Mouse (Mus musculus) heart, postnatal 14 days (tissue): ENCODE data around the gene Megf8. TPM values are rescaled to one million over a fixed set of nuclear protein-coding genes. Genes with fewer than 3 reads are reported as not detected.

Source experiments
- DNase-seq, 2 experiments: peaks; one replicate each; pipeline ENCODE4 v3.0.0; 2021 to 2022
- intact Hi-C: fragments of 180-260 bp; cut with DNase I; formaldehyde crosslinking; loops from one replicate; pipeline ENCODE4 v1.15.1; 2025
- total RNA-seq, 2 experiments: library from RNA; stranded (reverse); gene quantifications; 2 replicates each; pipeline ENCODE4 v1.2.3; 2021

The Megf8 gene
- total RNA-seq, 2 experiments from 2014 or later, result 26.7 to 29.6 TPM

GRCm38 (mm10) chr7:25278341-25279075 lies 38.5 kb upstream of the Megf8 start:
- peak; percentile 78 to 79 for DNase-seq
- intact Hi-C loops, result loop anchor here (1.0 kb wide), 1 partner anchor 29 kb away; no protein-coding TSS in a partner anchor

- peak; percentile 90 to 93 for DNase-seq
- intact Hi-C loops, result no loop called here
Observed at GRCm38 (mm10) chr7:25279076-25279860, 37.7 kb upstream of the Megf8 start.

GRCm38 (mm10) chr7:25279861-25280791 lies 36.8 kb upstream of the Megf8 start:
- peak; percentile 75 to 83 for DNase-seq
- intact Hi-C loops, result loop anchor here (5.0 kb wide), 1 partner anchor 107 kb away; no protein-coding TSS in a partner anchor

- intact Hi-C loops, result loop anchor here (5.0 kb wide), 1 partner anchor 106 kb away; no protein-coding TSS in a partner anchor
- peak in 1 of 2 experiments; percentile 9 for DNase-seq
Observed at GRCm38 (mm10) chr7:25281166-25281733, 35.7 kb upstream of the Megf8 start.

- intact Hi-C loops, result loop anchor here (2.0 to 5.0 kb wide), 2 partner anchors 35 to 105 kb away; partner anchors contain the start of gene Megf8
Observed at GRCm38 (mm10) chr7:25281734-25282601, 35.0 kb upstream of the Megf8 start.

GRCm38 (mm10) chr7:25282731-25283211 lies 34.2 kb upstream of the Megf8 start:
- peak in 1 of 2 experiments; percentile 60 for DNase-seq
- intact Hi-C loops, result loop anchor here (2.0 to 5.0 kb wide), 2 partner anchors 34 to 105 kb away; partner anchors contain the start of gene Megf8

More at GRCm38 (mm10) chr7:25281734-25282601, 35.0 kb upstream of the Megf8 start:
- DNase-seq, result peak; percentile 99

- intact Hi-C loops, result loop anchor here (2.0 to 5.0 kb wide), 2 partner anchors 33 to 104 kb away; partner anchors contain the start of gene Megf8
- no peak for DNase-seq
Observed at GRCm38 (mm10) chr7:25283637-25284036, 33.3 kb upstream of the Megf8 start.

GRCm38 (mm10) chr7:25284171-25284570 lies 32.8 kb upstream of the Megf8 start:
- no peak for DNase-seq

GRCm38 (mm10) chr7:25284766-25285165 lies 32.2 kb upstream of the Megf8 start:
- no peak for DNase-seq
- intact Hi-C loops, result loop anchor here (5.0 kb wide), 1 partner anchor 103 kb away; no protein-coding TSS in a partner anchor

More at GRCm38 (mm10) chr7:25284171-25284570, 32.8 kb upstream of the Megf8 start:
- intact Hi-C loops, result loop anchor here (5.0 kb wide), 1 partner anchor 103 kb away; no protein-coding TSS in a partner anchor

GRCm38 (mm10) chr7:25285511-25286238 lies 31.3 kb upstream of the Megf8 start:
- intact Hi-C loops, result no loop called here

GRCm38 (mm10) chr7:25286989-25287388 lies 30.0 kb upstream of the Megf8 start:
- intact Hi-C loops, result no loop called here
- DNase-seq, result no peak

More at GRCm38 (mm10) chr7:25285511-25286238, 31.3 kb upstream of the Megf8 start:
- DNase-seq, result no peak

GRCm38 (mm10) chr7:25288011-25288410 lies 29.0 kb upstream of the Megf8 start:
- intact Hi-C loops, result no loop called here
- no peak for DNase-seq

- no peak for DNase-seq
- intact Hi-C loops, result no loop called here
Observed at GRCm38 (mm10) chr7:25288721-25289120, 28.2 kb upstream of the Megf8 start.

GRCm38 (mm10) chr7:25289925-25290324 lies 27.0 kb upstream of the Megf8 start:
- no peak for DNase-seq
- intact Hi-C loops, result no loop called here

- no peak for DNase-seq
- intact Hi-C loops, result no loop called here
Observed at GRCm38 (mm10) chr7:25290463-25290862, 26.5 kb upstream of the Megf8 start.

GRCm38 (mm10) chr7:25290911-25291310 lies 26.1 kb upstream of the Megf8 start:
- intact Hi-C loops, result no loop called here
- peak; percentile 52 to 65 for DNase-seq

GRCm38 (mm10) chr7:25292107-25292506 lies 24.9 kb upstream of the Megf8 start:
- no peak for DNase-seq
- intact Hi-C loops, result no loop called here
